Mouse (Mus musculus) mesoderm, embryonic 11.5 days (tissue): ENCODE data around the gene Bin2.
A peak's percentile ranks its signal among the peaks of the same experiment; 100 is the strongest.

Experiments used
- DNase-seq: peaks from one replicate; pipeline ENCODE4 v3.0.0-alpha.2; 2012; ENCODE audit warnings: low read depth, low spot score

The Bin2 gene

DNA sequence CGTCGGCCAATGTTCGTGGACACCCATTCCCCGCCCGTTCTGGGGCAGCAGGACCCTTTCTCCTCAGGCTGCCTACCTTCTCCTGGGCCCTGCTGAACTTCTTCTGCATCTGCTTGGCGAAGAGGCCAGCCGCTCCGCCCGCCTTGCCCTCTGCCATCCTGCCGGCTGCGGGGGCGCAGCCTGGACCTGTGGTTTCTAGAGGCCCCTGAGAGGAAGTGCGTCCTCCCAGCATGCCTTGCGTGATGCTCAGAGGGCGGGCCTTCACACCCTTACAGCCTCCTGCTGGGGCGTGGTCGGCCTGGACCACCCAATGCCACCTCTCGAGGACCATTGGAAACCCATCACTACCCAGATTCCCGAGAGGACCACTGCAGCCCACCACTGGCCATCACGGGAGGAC lies at the start of gene Bin2:
Bin2 (minus strand) TSS at position 217 of the 400 bp plus-strand sequence.
- DNase-seq, result no peak

DNA sequence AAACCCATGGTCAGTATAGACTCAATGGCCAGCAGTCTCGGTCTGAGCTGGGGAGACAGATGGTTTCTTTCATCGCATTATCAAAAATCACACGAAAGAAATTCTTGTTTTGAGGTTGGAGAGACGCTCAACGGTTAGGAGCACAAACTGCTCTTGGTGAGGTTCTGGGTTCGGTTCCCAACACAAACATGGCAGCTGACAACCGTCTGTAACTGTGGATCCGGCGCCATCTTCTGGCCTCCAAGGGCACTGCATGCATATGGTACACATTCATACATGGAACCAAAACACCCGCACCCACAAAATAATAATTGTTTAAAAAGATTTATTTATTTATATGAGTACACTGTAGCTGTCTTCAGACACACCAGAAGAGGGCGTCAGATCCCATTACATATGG lies 49.2 kb upstream of the Bin2 start:
- no peak for DNase-seq

DNA sequence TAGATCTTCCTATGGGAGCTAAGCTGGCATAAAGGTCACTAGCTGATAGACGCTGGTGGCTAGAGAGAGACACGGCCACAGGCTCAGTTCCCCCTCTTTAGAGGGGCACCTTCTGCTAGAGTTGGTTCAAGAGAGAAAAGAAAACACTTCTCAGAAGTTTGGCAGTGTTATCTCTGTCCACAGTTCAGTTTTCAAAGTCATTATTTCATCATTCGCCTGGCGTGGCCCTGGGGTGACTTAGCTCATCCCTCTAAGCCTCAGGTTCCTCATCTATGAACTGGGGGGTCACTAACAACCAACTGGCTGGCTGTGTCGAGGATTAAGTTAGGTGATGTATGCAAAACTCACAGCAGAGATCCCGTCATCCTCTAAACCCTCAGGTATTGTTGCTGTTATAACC lies 48.6 kb upstream of the Bin2 start:
- DNase-seq, result no peak

- DNase-seq, result no peak
Observed at GRCm38 (mm10) chr15:100715399-100715993, 46.1 kb upstream of the Bin2 start.

DNA sequence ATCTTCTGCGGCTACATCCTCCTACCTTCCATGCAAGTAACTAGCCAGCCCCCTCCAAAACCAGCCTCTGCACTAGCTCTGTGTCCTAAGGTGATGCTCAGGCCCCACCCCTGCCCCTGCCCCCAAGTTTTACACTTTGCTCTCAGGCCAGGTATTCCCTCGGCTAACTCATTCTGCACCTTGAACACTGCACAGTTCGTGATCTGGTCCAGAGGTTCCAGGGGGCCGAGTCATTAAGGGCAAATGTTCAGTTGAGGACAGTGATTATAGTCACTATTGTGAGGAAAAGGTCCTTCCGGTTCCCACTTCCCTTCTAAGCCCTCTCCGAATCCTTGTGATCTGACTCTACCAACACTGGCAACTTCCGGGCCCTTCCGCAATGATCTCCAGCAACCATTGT lies 45.1 kb upstream of the Bin2 start:
- DNase-seq, result no peak

GRCm38 (mm10) chr15:100710838-100711237 lies 41.5 kb upstream of the Bin2 start:
- no peak for DNase-seq

GRCm38 (mm10) chr15:100708433-100709078 lies 39.2 kb upstream of the Bin2 start:
- no peak for DNase-seq

DNA sequence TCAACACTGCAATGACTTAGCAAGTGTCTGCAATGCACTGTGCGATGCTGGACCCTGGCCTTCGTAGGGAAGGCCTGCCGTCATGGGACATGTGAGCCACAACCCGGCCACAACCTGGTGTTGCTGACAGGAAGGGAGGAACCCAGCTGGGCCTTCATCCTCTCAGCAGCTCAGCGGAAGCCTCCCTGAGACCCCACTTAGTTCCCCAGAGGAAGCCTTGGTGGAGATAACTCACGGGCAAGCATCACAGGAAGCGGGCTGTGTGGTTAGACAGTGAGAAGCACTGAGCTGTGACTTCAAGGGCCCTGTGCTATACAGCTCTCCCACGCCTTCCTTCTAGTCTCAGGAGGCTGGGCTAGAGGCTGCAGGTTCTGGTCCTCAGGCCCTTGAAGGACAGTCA lies 36.9 kb upstream of the Bin2 start:
- no peak for DNase-seq

- no peak for DNase-seq
Observed at GRCm38 (mm10) chr15:100705376-100705775, 36.0 kb upstream of the Bin2 start.

- peak; percentile 32 for DNase-seq
Observed at GRCm38 (mm10) chr15:100703913-100704312, 34.6 kb upstream of the Bin2 start.

- DNase-seq, result no peak
Observed at GRCm38 (mm10) chr15:100701856-100702255, 32.5 kb upstream of the Bin2 start.

- no peak for DNase-seq
Observed at GRCm38 (mm10) chr15:100701108-100701507, 31.8 kb upstream of the Bin2 start.

- no peak for DNase-seq
Observed at GRCm38 (mm10) chr15:100700424-100700823, 31.1 kb upstream of the Bin2 start.

DNA sequence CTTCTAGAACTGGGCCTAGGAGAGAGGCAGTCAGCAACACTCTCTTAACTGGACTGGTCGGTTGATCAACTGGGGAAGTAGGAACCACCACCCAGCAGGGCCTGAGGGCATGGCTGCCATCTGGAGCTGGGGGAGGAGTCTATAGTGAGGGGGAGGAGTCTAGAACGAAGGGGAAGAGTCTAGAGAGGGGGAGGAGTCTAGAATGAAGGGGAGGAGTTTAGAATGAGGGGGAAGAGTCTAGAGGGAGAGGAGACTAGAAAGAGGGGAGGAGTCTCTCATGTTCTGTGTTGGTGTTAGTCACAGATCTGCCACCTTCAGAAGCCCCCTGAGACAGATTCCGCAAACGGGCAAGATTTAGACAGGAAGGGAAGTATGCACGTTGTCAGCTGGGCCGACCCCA lies 30.0 kb upstream of the Bin2 start:
- no peak for DNase-seq

DNA sequence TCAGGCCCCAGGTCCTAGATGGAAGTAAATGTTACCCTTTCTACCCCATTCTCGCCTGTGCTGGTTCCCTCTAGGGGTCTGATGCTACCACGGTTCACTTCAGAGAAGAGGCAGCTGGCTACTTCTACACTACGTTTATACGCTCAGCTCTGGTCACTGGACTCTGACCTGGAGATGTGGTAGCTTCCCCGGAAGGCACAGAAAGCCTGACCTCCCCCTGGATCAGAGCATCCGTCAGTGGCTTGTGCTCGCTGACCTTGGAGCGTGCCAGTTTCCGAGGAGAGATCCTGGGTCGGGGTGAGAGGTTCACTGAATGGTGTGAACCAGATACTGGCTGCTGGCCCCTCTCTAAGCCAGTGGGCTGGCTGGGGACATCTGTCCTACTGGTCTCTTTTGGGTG lies 28.7 kb upstream of the Bin2 start:
- no peak for DNase-seq

DNA sequence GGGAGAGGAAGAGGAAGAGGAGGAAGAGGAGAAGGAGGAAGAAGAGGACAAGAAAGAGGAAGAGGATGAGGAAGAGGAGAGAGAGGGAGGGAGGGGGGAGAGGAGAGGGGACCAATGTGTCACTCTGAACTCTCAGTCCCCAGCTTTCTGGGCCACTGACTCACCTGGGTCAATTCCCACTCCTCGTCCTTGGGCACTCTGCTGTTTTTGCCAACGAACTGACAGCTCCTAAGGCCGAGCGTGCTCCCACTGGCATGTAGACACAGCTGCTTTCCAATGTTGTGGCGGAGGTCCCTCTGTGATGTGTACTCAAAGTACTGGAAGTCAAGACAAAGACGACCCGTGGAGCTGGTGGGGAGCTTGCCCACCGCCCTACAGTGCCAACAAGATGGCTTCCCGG lies 25.1 kb upstream of the Bin2 start:
- no peak for DNase-seq

GRCm38 (mm10) chr15:100691990-100692389 lies 22.6 kb upstream of the Bin2 start:
- no peak for DNase-seq

DNA sequence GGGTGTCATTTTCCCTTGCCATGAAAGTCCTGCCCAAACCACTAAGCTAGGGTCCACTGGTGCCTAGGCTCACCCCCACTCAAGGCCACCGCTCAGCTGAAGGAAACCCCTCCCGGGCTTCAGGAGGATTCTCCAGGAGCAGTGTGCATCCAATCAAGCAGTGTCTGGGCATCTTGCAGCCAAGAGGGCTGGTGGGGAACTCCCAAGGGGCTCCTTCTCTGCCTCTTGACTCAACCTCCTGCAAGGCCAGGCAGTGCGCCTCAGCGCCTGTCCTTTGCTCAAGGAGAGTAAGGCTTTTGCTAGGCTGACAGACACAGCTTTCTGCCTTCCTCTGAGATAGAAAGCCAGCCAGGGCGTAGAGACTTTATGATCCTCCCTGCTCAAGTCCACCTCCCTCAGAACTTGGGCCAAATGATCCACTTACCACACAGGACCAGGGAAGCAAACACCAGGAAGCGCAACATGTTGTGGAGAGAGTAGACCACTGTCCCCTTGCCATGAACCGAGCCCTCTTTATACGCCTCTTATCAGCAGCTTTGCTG lies 18.1 kb upstream of the Bin2 start, which contains the start of gene Cela1:
Cela1 (minus strand) TSS at position 492 of the 542 bp plus-strand sequence.
- no peak for DNase-seq

GRCm38 (mm10) chr15:100686989-100687388 lies 17.6 kb upstream of the Bin2 start:
- DNase-seq, result no peak

DNA sequence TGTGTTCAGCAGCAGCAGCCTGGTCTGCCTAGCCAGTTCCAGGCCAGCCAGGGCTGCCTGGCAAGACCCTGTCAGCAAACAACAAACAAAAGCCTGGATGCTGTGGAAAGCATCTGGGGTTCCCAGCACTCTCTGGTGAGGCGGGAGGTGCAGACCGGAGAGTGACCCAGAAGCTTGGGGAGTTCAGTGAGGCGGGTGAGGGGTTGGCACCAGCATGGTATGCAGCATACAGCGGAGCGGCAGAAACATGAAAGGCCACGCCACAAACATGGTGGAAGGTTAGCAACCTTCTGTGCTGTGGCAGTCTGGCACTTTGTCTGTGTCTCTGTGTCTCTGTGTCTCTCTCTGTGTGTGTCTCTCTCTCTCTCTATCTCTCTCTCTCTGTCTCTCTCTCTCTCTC lies 17.1 kb upstream of the Bin2 start:
- DNase-seq, result no peak

GRCm38 (mm10) chr15:100685849-100686248 lies 16.5 kb upstream of the Bin2 start:
- DNase-seq, result no peak

- DNase-seq, result no peak
Observed at GRCm38 (mm10) chr15:100685255-100685654, 15.9 kb upstream of the Bin2 start.

GRCm38 (mm10) chr15:100684450-100684849 lies 15.1 kb upstream of the Bin2 start:
- no peak for DNase-seq
